Mouse (Mus musculus) liver, embryonic 11.5 days (tissue): ENCODE data around the gene Elmod1. TPM values are rescaled to one million over a fixed set of nuclear protein-coding genes. Genes with fewer than 3 reads are reported as not detected.

ENCODE experiments used
- ATAC-seq: fragments of 200-750 bp; cut with Nextera tagmentation; replicated peaks from 2 replicates; pipeline ENCODE4 v1.8.0; 2017; ENCODE audit warnings: moderate number of reproducible peaks, mild to moderate bottlenecking, moderate TSS enrichment, moderate library complexity; ENCODE audit not compliant: low FRiP score
- DNase-seq: peaks from one replicate; pipeline ENCODE4 v3.0.0-alpha.2; 2017; ENCODE audit warnings: low spot score
- H3K27ac ChIP-seq: fragments of 300-500 bp; sonication (generic); 2 replicates; pipeline ENCODE4 v1.5.1; 2014; ENCODE audit warnings: mild to moderate bottlenecking, low read depth, low read length, control low read depth
- H3K27me3 ChIP-seq: fragments of 300-500 bp; sonication (generic); replicated peaks from 2 replicates; pipeline ENCODE4 v1.6.1; 2014; ENCODE audit warnings: low read length, mixed read lengths; ENCODE audit not compliant: control insufficient read depth, insufficient read depth
- H3K36me3 ChIP-seq: fragments of 300-500 bp; sonication (generic); 2 replicates; pipeline ENCODE4 v1.6.1; 2014; ENCODE audit warnings: mild to moderate bottlenecking, low read length, moderate library complexity, mixed read lengths; ENCODE audit not compliant: control insufficient read depth, insufficient read depth
- H3K4me1 ChIP-seq: fragments of 300-500 bp; sonication (generic); replicated peaks from 2 replicates; pipeline ENCODE4 v1.6.1; 2014; ENCODE audit warnings: low read length, mixed read lengths; ENCODE audit not compliant: control insufficient read depth, insufficient read depth
- H3K4me2 ChIP-seq: fragments of 300-500 bp; sonication (generic); 2 replicates; pipeline ENCODE4 v1.6.1; 2014; ENCODE audit warnings: mild to moderate bottlenecking, control low read depth, moderate library complexity
- H3K4me3 ChIP-seq: fragments of 300-500 bp; sonication (generic); 2 replicates; pipeline ENCODE4 v1.5.1; 2014; ENCODE audit warnings: low read depth, low read length, control low read depth
- H3K9ac ChIP-seq: fragments of 300-500 bp; sonication (generic); 2 replicates; pipeline ENCODE4 v1.6.1; 2014; ENCODE audit warnings: low read depth, low read length, control low read depth
- H3K9me3 ChIP-seq: fragments of 300-500 bp; sonication (generic); 2 replicates; pipeline ENCODE4 v1.6.1; 2016; ENCODE audit warnings: low read length, inconsistent platforms, mixed read lengths; ENCODE audit not compliant: control insufficient read depth
- WGBS: fragments of 180-500 bp; shearing (Covaris S2); extraction: QIAGEN DNeasy Blood & Tissue Kit; methylation state at CpG from one replicate; pipeline ENCODE4 v1.1.7; 2014; 5-methylcytosine and 5-hydroxymethylcytosine counted together
- polyA plus RNA-seq: library from polyadenylated mRNA; unstranded; fragments of >200 nt; fragmentation: Nextera tagmentation; extraction: Ambion mirVana; gene quantifications from 2 replicates; pipeline ENCODE4 v1.2.1, GENCODE M21; 2014

Elmod1 gene
- polyA plus RNA-seq, 1 experiment from 2014 or later, result 0.07 TPM

- no peaks in the 10 kb centered on the region for H3K9me3 ChIP-seq
- ATAC-seq, result no peak
- no peaks in the 10 kb centered on the region for H3K36me3 ChIP-seq
- no peak overlapping the region for H3K9ac ChIP-seq
- H3K4me1 ChIP-seq, result no peaks in the 10 kb centered on the region
- no peak overlapping the region for H3K4me2 ChIP-seq
- no peak overlapping the region for H3K27ac ChIP-seq
- 41% methylated on average over 7 of the region's 7 CpGs for WGBS
- no peaks in the 10 kb centered on the region for H3K27me3 ChIP-seq
- no peak for DNase-seq
- H3K4me3 ChIP-seq, result no peak overlapping the region
These were observed 44.2 kb downstream of the Elmod1 start for GRCm38 (mm10) chr9:53930906-53931305.

GRCm38 (mm10) chr9:53921061-53921460, 54.0 kb downstream of the Elmod1 start:
- Histone ChIP-seq H3K9ac (no peak overlapping the region), H3K27me3 (no peaks in the 10 kb centered on the region), H3K9me3 (no peaks in the 10 kb centered on the region), H3K4me1 (no peaks in the 10 kb centered on the region), H3K4me3 (no peak overlapping the region), H3K4me2 (no peak overlapping the region), H3K36me3 (no peaks in the 10 kb centered on the region), H3K27ac (no peak overlapping the region)
- ATAC-seq (no peak), DNase-seq (no peak)
- WGBS, result 91% methylated on average over 1 of the region's 1 CpGs

- H3K27me3 ChIP-seq, result no peaks in the 10 kb centered on the region
- no peak overlapping the region for H3K4me2 ChIP-seq
- H3K27ac ChIP-seq, result no peak overlapping the region
- no peaks in the 10 kb centered on the region for H3K4me1 ChIP-seq
- 80% methylated on average over 10 of the region's 10 CpGs for WGBS
- no peak overlapping the region for H3K4me3 ChIP-seq
- no peaks in the 10 kb centered on the region for H3K36me3 ChIP-seq
- H3K9me3 ChIP-seq, result no peaks in the 10 kb centered on the region
- H3K9ac ChIP-seq, result no peak overlapping the region
- no peak for DNase-seq
- no peak for ATAC-seq
These were observed 59.0 kb downstream of the Elmod1 start for GRCm38 (mm10) chr9:53915929-53916721.

GRCm38 (mm10) chr9:53910823-53911222, 64.3 kb downstream of the Elmod1 start:
- Histone ChIP-seq H3K9me3 (no peaks in the 10 kb centered on the region), H3K4me3 (no peak overlapping the region), H3K4me1 (no peaks in the 10 kb centered on the region), H3K27ac (no peak overlapping the region), H3K9ac (no peak overlapping the region), H3K27me3 (no peaks in the 10 kb centered on the region), H3K36me3 (no peaks in the 10 kb centered on the region), H3K4me2 (no peak overlapping the region)
- ATAC-seq (no peak), DNase-seq (no peak)
- 65% methylated on average over 2 of the region's 2 CpGs for WGBS

GRCm38 (mm10) chr9:53910331-53910730, 64.8 kb downstream of the Elmod1 start:
- Histone ChIP-seq H3K27ac (no peak overlapping the region), H3K4me2 (no peak overlapping the region), H3K27me3 (no peaks in the 10 kb centered on the region), H3K36me3 (no peaks in the 10 kb centered on the region), H3K4me1 (no peaks in the 10 kb centered on the region), H3K9ac (no peak overlapping the region), H3K9me3 (no peaks in the 10 kb centered on the region), H3K4me3 (no peak overlapping the region)
- no peak for ATAC-seq
- DNase-seq, result no peak
- WGBS, result 82% methylated on average over 5 of the region's 5 CpGs

GRCm38 (mm10) chr9:53906798-53907197, 68.3 kb downstream of the Elmod1 start:
- DNase-seq, result no peak
- no peak overlapping the region for H3K4me3 ChIP-seq
- ATAC-seq, result no peak
- no peak overlapping the region for H3K4me2 ChIP-seq
- no peaks in the 10 kb centered on the region for H3K9me3 ChIP-seq
- no peaks in the 10 kb centered on the region for H3K4me1 ChIP-seq
- H3K27me3 ChIP-seq, result no peaks in the 10 kb centered on the region
- H3K27ac ChIP-seq, result no peak overlapping the region
- H3K36me3 ChIP-seq, result no peaks in the 10 kb centered on the region
- no peak overlapping the region for H3K9ac ChIP-seq
- WGBS, result 77% methylated on average over 10 of the region's 10 CpGs

GRCm38 (mm10) chr9:53905418-53905817, 69.7 kb downstream of the Elmod1 start:
- H3K27ac ChIP-seq, result no peak overlapping the region
- no peak for ATAC-seq
- no peaks in the 10 kb centered on the region for H3K36me3 ChIP-seq
- H3K9ac ChIP-seq, result no peak overlapping the region
- no peaks in the 10 kb centered on the region for H3K4me1 ChIP-seq
- no peak overlapping the region for H3K4me2 ChIP-seq
- DNase-seq, result no peak
- H3K9me3 ChIP-seq, result no peaks in the 10 kb centered on the region
- H3K27me3 ChIP-seq, result no peaks in the 10 kb centered on the region
- 53% methylated on average over 3 of the region's 3 CpGs for WGBS
- no peak overlapping the region for H3K4me3 ChIP-seq

GRCm38 (mm10) chr9:53903215-53903842, 71.8 kb downstream of the Elmod1 start:
- H3K4me2 ChIP-seq, result no peak overlapping the region
- no peaks in the 10 kb centered on the region for H3K4me1 ChIP-seq
- H3K9me3 ChIP-seq, result no peaks in the 10 kb centered on the region
- H3K27me3 ChIP-seq, result no peaks in the 10 kb centered on the region
- H3K27ac ChIP-seq, result no peak overlapping the region
- no peaks in the 10 kb centered on the region for H3K36me3 ChIP-seq
- WGBS, result 88% methylated on average over 7 of the region's 7 CpGs
- H3K9ac ChIP-seq, result no peak overlapping the region
- DNase-seq (no peak), ATAC-seq (no peak)
- H3K4me3 ChIP-seq, result no peak overlapping the region

GRCm38 (mm10) chr9:53899836-53900235, 75.3 kb downstream of the Elmod1 start:
- Histone ChIP-seq H3K4me1 (no peaks in the 10 kb centered on the region), H3K9ac (no peak overlapping the region), H3K36me3 (no peaks in the 10 kb centered on the region), H3K9me3 (no peaks in the 10 kb centered on the region), H3K4me3 (no peak overlapping the region), H3K4me2 (no peak overlapping the region), H3K27me3 (no peaks in the 10 kb centered on the region), H3K27ac (no peak overlapping the region)
- DNase-seq (no peak), ATAC-seq (no peak)
- WGBS, result 83% methylated on average over 6 of the region's 6 CpGs
